Mouse (Mus musculus): ENCODE results near the gene Vmn2r78.
"Not testable (repeated sequence)": the region's sequence is repeated elsewhere in the genome, so short reads cannot be mapped to it uniquely, and the experiment has no call there.

The Vmn2r78 gene

GRCm38 (mm10) chr7:86914794-86915193 is at the start of gene Vmn2r78:
Vmn2r78 (plus strand) TSS chr7:86915094.
- not testable (repeated sequence) for DNase-seq (ENCODE audit: low spot score in 2 of 2)

- no peak for DNase-seq (ENCODE audit: low spot score in 2 of 2)
These were observed 25.1 kb upstream of the Vmn2r78 start for GRCm38 (mm10) chr7:86889470-86890469.

- no peak for DNase-seq (ENCODE audit: low spot score in 2 of 2)
These were observed 22.4 kb downstream of the Vmn2r78 start for GRCm38 (mm10) chr7:86937288-86937687.

- no peak for DNase-seq (ENCODE audit: low spot score in 2 of 2)
These were observed 79.8 kb downstream of the Vmn2r78 start for GRCm38 (mm10) chr7:86994700-86995099.

- not testable (repeated sequence) for DNase-seq (ENCODE audit: low spot score in 2 of 2)
These were observed 80.9 kb downstream of the Vmn2r78 start, which contains the start of gene Vmn2r79 for GRCm38 (mm10) chr7:86995815-86996214. Vmn2r79 (plus strand) TSS chr7:86996115.
